Mouse (Mus musculus): ENCODE measurements at regions not wholly inside any gene's neighbourhood (a gene's known extent, or its start where the extent isn't known, plus 50 kb on each side); places are given as distances from the start of the nearest gene placed in this dataset.

GRCm38 (mm10) chr17:9975995-9976394, 306.5 kb upstream of the Pabpc6 start:
- TF ChIP-seq POLR2A (IDR thresholded peaks at IDR 0.05; ENCODE audit: low read depth, low read length) (no peak), CTCF (IDR thresholded peaks at IDR 0.05; ENCODE audit: borderline replicate concordance, insufficient read depth, low read length) (no peak)

Data from embryonic fibroblast, embryonic 13.5 days (primary cell).